Mouse (Mus musculus) granulocyte monocyte progenitor cell, adult 5-6 weeks (primary cell): ENCODE data around the gene Gm4787. TPM values are rescaled to one million over a fixed set of nuclear protein-coding genes. Genes with fewer than 3 reads are reported as not detected.
"Not testable (repeated sequence)": the region's sequence is repeated elsewhere in the genome, so short reads cannot be mapped to it uniquely, and the experiment has no call there.

Experiments
- ATAC-seq: replicated peaks from 2 replicates; pipeline ENCODE4 v1.8.0; 2016; ENCODE audit warnings: mild to moderate bottlenecking, moderate TSS enrichment, inconsistent platforms; ENCODE audit not compliant: poor library complexity, severe bottlenecking
- total RNA-seq, 2 experiments: library from RNA; stranded (forward) in 1 of 2; stranded (reverse) in 1 of 2; fragments of 200-712, 200-1000 nt in 1 of 2; fragments of >200 nt in 1 of 2; fragmentation: Nextera tagmentation in 1 of 2; gene quantifications; 2 replicates each; pipeline ENCODE4 v1.2.3; 2014 to 2017

The Gm4787 gene
- 0.80 and 2.6 TPM in 2 replicates for total RNA-seq (2014; fragmentation: Nextera tagmentation)
- total RNA-seq (2017), result 0.43 TPM in 1 of 2 replicates, not detected in the other

DNA sequence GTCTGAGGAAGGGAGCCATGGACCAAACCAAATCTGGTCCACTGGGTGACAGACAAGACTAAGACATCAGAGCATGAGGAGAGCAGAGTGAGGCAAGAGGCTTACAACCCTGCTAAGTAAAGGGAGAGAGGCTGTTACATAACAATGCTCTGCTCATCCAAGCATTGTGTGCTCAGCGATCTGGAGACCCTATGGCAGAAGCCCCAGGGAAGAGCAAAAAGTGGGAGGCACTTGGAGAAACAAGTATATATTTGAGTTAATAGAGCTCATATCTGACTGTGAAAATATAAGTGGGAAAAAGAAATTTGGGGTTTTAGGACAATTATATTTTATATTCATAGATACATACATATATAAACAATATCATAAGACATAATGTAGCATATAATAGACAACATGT lies at the start of gene Gm4787:
Gene Gm4787, minus strand, starts transcription at position 101 of the 400 bp plus-strand sequence.
- not testable (repeated sequence) for ATAC-seq

DNA sequence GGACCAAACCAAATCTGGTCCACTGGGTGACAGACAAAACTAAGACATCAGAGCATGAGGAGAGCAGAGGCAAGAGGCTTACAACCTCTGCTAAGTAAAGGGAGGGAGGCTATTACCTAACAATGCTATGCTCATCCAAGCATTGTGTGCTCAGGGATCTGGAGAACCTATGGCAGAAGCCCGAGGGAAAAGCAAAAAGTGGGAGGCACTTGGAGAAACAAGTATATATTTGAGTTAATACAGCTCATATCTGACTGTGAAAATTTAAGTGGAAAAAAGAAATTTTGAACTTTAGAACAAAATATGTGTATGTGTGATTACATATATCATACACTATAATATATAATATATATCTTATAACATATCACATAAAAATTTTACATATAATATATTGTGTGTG lies 42.6 kb upstream of the Gm4787 start, which contains the start of gene Adam4:
Gene Adam4, minus strand, starts transcription at position 101 of the 400 bp plus-strand sequence.
- ATAC-seq, result no peak

GRCm38 (mm10) chr12:81413211-81413610 lies 33.9 kb upstream of the Gm4787 start:
- ATAC-seq, result no peak

DNA sequence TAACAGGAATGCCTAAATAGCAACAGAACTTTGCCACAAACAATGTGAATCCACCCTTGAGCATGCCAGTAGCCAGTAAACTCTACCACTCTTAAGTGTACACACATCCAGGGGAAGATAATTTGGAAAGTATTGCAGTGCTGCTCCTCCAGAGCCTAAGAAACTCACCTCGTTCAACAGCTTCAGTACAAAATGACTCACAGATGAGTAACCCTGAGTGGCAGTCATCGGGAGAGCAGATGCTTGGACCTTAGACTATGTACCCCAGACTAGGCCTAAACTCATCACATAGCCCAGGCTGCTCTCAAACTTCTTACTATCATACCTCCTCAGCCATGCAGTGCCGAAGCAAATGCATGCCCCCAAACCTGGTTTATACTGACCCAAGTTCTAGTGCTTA lies 29.7 kb upstream of the Gm4787 start:
- no peak for ATAC-seq

- peak; percentile 40; the same call in 1 of the 2 replicates for ATAC-seq
Observed at GRCm38 (mm10) chr12:81402187-81402586, 22.9 kb upstream of the Gm4787 start.

- no peak for ATAC-seq
Observed at GRCm38 (mm10) chr12:81333841-81334240, 45.4 kb downstream of the Gm4787 start.

GRCm38 (mm10) chr12:81332875-81333421 lies 46.3 kb downstream of the Gm4787 start, which contains the start of gene Slc8a3:
Gene Slc8a3 (minus strand): TSS chr12:81333180.
- no peak for ATAC-seq

GRCm38 (mm10) chr12:81331937-81332874 lies 47.1 kb downstream of the Gm4787 start:
- ATAC-seq, result no peak

GRCm38 (mm10) chr12:81331046-81331638 lies 48.1 kb downstream of the Gm4787 start:
- ATAC-seq, result no peak

Other genes with a start within 250 kb of the Gm4787 start
- not detected in 2 replicates for gene Slc8a3, start 46.3 kb downstream of the Gm4787 start, total RNA-seq (2014; fragmentation: Nextera tagmentation)
- not detected in 2 replicates for gene Slc8a3, start 46.3 kb downstream of the Gm4787 start, total RNA-seq (2017)
- gene Adam4, start 42.5 kb upstream of the Gm4787 start, total RNA-seq (2014; fragmentation: Nextera tagmentation), result 4.1 and 7.5 TPM in 2 replicates
- gene Adam4, start 42.5 kb upstream of the Gm4787 start, total RNA-seq (2017), result 1.2 and 1.7 TPM in 2 replicates
- gene Cox16, start 105.7 kb upstream of the Gm4787 start, total RNA-seq (2014; fragmentation: Nextera tagmentation), result 80.9 and 149 TPM in 2 replicates
- 137 and 190 TPM in 2 replicates for gene Cox16, start 105.7 kb upstream of the Gm4787 start, total RNA-seq (2017)
- 7.9 and 13.8 TPM in 2 replicates for gene Gm20498, start 153.4 kb upstream of the Gm4787 start, total RNA-seq (2014; fragmentation: Nextera tagmentation)
- gene Gm20498, start 153.4 kb upstream of the Gm4787 start, total RNA-seq (2017), result 33.1 and 34.2 TPM in 2 replicates
- gene Synj2bp, start 153.4 kb upstream of the Gm4787 start, total RNA-seq (2014; fragmentation: Nextera tagmentation), result 26.1 and 41.5 TPM in 2 replicates
- 35.6 and 46.6 TPM in 2 replicates for gene Synj2bp, start 153.4 kb upstream of the Gm4787 start, total RNA-seq (2017)
- not detected in 2 replicates for gene Adam21, start 189.0 kb upstream of the Gm4787 start, total RNA-seq (2014; fragmentation: Nextera tagmentation)
- gene Adam21, start 189.0 kb upstream of the Gm4787 start, total RNA-seq (2017), result not detected in 2 replicates
- 27.8 and 41.4 TPM in 2 replicates for gene Med6, start 215.5 kb upstream of the Gm4787 start, total RNA-seq (2014; fragmentation: Nextera tagmentation)
- 67.2 and 71.7 TPM in 2 replicates for gene Med6, start 215.5 kb upstream of the Gm4787 start, total RNA-seq (2017)